Mouse (Mus musculus) left cerebral cortex, postnatal 10 days (tissue): ENCODE data around the gene Cmtm5. TPM values are rescaled to one million over a fixed set of nuclear protein-coding genes. Genes with fewer than 3 reads are reported as not detected.
A peak's percentile ranks its signal among the peaks of the same experiment; 100 is the strongest.
"Not testable (repeated sequence)": the region's sequence is repeated elsewhere in the genome, so short reads cannot be mapped to it uniquely, and the experiment has no call there.

ENCODE experiments used
- DNase-seq, 2 experiments: peaks; one replicate each; pipeline ENCODE4 v3.0.0; 2021 to 2022; ENCODE audit warnings: low spot score in 2 of 2, mixed read lengths in 1 of 2; ENCODE audit errors: extremely low spot score in 1 of 2
- intact Hi-C: fragments of 180-260 bp; cut with DNase I; formaldehyde crosslinking; loops from one replicate; pipeline ENCODE4 v1.15.1; 2025
- total RNA-seq, 2 experiments: library from RNA; stranded (reverse); gene quantifications; 2 replicates each; pipeline ENCODE4 v1.2.3; 2021

Cmtm5 gene
- total RNA-seq, 2 experiments from 2014 or later: 23.5 to 25.2 TPM

GRCm38 (mm10) chr14:54951587-54951986, 15.5 kb downstream of the Cmtm5 start:
- intact Hi-C loops: no loop called here

GRCm38 (mm10) chr14:54953664-54954206, 17.7 kb downstream of the Cmtm5 start:
- DNase-seq: no peak
- intact Hi-C loops: no loop called here

More at GRCm38 (mm10) chr14:54951587-54951986, 15.5 kb downstream of the Cmtm5 start:
- no peak for DNase-seq

GRCm38 (mm10) chr14:54954474-54954873, 18.4 kb downstream of the Cmtm5 start:
- no peak for DNase-seq
- intact Hi-C loops: no loop called here

GRCm38 (mm10) chr14:54955481-54955880, 19.4 kb downstream of the Cmtm5 start:
- no peak for DNase-seq
- intact Hi-C loops: no loop called here

GRCm38 (mm10) chr14:54956533-54956932, 20.5 kb downstream of the Cmtm5 start:
- DNase-seq: no peak
- intact Hi-C loops: no loop called here

- DNase-seq: no peak
- intact Hi-C loops: no loop called here
These were observed 22.4 kb downstream of the Cmtm5 start for GRCm38 (mm10) chr14:54958503-54958902.

- no peak for DNase-seq
- intact Hi-C loops: no loop called here
These were observed 23.1 kb downstream of the Cmtm5 start for GRCm38 (mm10) chr14:54959197-54959596.

- intact Hi-C loops, DNase-seq: not testable (repeated sequence)
These were observed 24.0 kb downstream of the Cmtm5 start for GRCm38 (mm10) chr14:54959853-54960613.

GRCm38 (mm10) chr14:54960769-54961168, 24.7 kb downstream of the Cmtm5 start:
- intact Hi-C loops: no loop called here
- peak in 1 of 2 experiments; percentile 13 for DNase-seq

- DNase-seq: no peak
- intact Hi-C loops: no loop called here
These were observed 25.4 kb downstream of the Cmtm5 start for GRCm38 (mm10) chr14:54961487-54961886.

GRCm38 (mm10) chr14:54962714-54963113, 26.7 kb downstream of the Cmtm5 start:
- DNase-seq: no peak
- intact Hi-C loops: no loop called here

GRCm38 (mm10) chr14:54963727-54964126, 27.7 kb downstream of the Cmtm5 start:
- no peak for DNase-seq
- intact Hi-C loops: no loop called here

GRCm38 (mm10) chr14:54965044-54965443, 29.0 kb downstream of the Cmtm5 start:
- intact Hi-C loops: no loop called here
- no peak for DNase-seq

- intact Hi-C loops: no loop called here
These were observed 29.6 kb downstream of the Cmtm5 start for GRCm38 (mm10) chr14:54965631-54966030.

GRCm38 (mm10) chr14:54966320-54966977, 30.4 kb downstream of the Cmtm5 start, which contains the start of gene Myh6:
Gene Myh6 (minus strand): TSS chr14:54966927.
- no peak for DNase-seq
- intact Hi-C loops: no loop called here

More at GRCm38 (mm10) chr14:54965631-54966030, 29.6 kb downstream of the Cmtm5 start:
- DNase-seq: no peak

- DNase-seq: no peak
- intact Hi-C loops: no loop called here
These were observed 31.8 kb downstream of the Cmtm5 start for GRCm38 (mm10) chr14:54967874-54968273.

GRCm38 (mm10) chr14:54968344-54968743, 32.3 kb downstream of the Cmtm5 start:
- intact Hi-C loops: no loop called here
- no peak for DNase-seq

- intact Hi-C loops, DNase-seq: not testable (repeated sequence)
These were observed 36.7 kb downstream of the Cmtm5 start for GRCm38 (mm10) chr14:54972786-54973185.

- peak in 1 of 2 experiments; percentile 51 for DNase-seq
- intact Hi-C loops: loop anchor here (1.0 kb wide), 1 partner anchor 26 kb away; no protein-coding TSS in a partner anchor
These were observed 38.2 kb downstream of the Cmtm5 start for GRCm38 (mm10) chr14:54974068-54974791.
